ENCODE assay signal across 17 mouse cellular contexts in genomic region chr9:42861238-42861637, GRCm38 (mm10).
"Had no signal": no experiment of that assay in that cellular context is flagged by ENCODE, and none has a peak within 500 bp of the region (broad histone marks: within the 10 kb centered on the region; RNA-seq: fewer than 3 reads in every experiment).

No protein-coding gene starts in this region.

- H3K27me3 ChIP-seq: liver, embryonic 13.5 days; liver, embryonic 15.5 days; midbrain, embryonic 15.5 days; stomach, embryonic 15.5 days had no signal

- H3K27ac ChIP-seq: liver, embryonic 13.5 days; liver, embryonic 15.5 days; macrophage; midbrain, embryonic 13.5 days; midbrain, embryonic 15.5 days; neural tube, embryonic 12.5 days; stomach, embryonic 15.5 days had no signal

- H3K36me3 ChIP-seq: liver, embryonic 13.5 days; liver, embryonic 15.5 days; midbrain, embryonic 13.5 days; midbrain, embryonic 15.5 days; neural tube, embryonic 12.5 days; stomach, embryonic 15.5 days had no signal

- H3K9ac ChIP-seq: liver, embryonic 13.5 days; liver, embryonic 15.5 days; liver, postnatal 0 days; midbrain, embryonic 13.5 days; midbrain, embryonic 15.5 days; neural tube, embryonic 12.5 days; stomach, embryonic 15.5 days had no signal

- H3K4me1 ChIP-seq: liver, embryonic 15.5 days; megakaryocyte, embryonic 14.5 days had no signal

- H3K9me3 ChIP-seq: liver, embryonic 13.5 days; liver, embryonic 15.5 days; megakaryocyte, embryonic 14.5 days; midbrain, embryonic 13.5 days; midbrain, embryonic 15.5 days; neural tube, embryonic 12.5 days; stomach, embryonic 15.5 days had no signal

- H3K4me3 ChIP-seq: liver, embryonic 13.5 days; liver, embryonic 15.5 days; megakaryocyte, embryonic 14.5 days; midbrain, embryonic 13.5 days; midbrain, embryonic 15.5 days; neural tube, embryonic 12.5 days; stomach, embryonic 15.5 days had no signal

- ATAC-seq: liver, postnatal 0 days; midbrain, embryonic 13.5 days; midbrain, embryonic 15.5 days had no signal

- H3K4me2 ChIP-seq: liver, embryonic 11.5 days; liver, embryonic 13.5 days; liver, embryonic 15.5 days; midbrain, embryonic 11.5 days; midbrain, embryonic 13.5 days; midbrain, embryonic 15.5 days; neural tube, embryonic 12.5 days; stomach, embryonic 15.5 days had no signal

- DNase-seq: liver, embryonic 13.5 days; liver, postnatal 0 days; lung, adult 2 months; lung, postnatal 36 days; right cerebral cortex, postnatal 14 days; thymus, adult 2 months; thymus, postnatal 25 days; thymus, postnatal 4 days had no signal
